Mouse (Mus musculus) kidney, adult 2 months (tissue): ENCODE results near the gene Phlda1. TPM values are rescaled to one million over a fixed set of nuclear protein-coding genes. Genes with fewer than 3 reads are reported as not detected.

Experiments
- DNase-seq: peaks from one replicate; pipeline ENCODE4 v3.0.0; 2021
- H3K27ac ChIP-seq: fragments of 200-500 bp; 2 replicates; pipeline ENCODE4 v1.5.1; 2012; ENCODE audit warnings: low read depth, low read length, control low read depth, inconsistent platforms; ENCODE audit not compliant: insufficient read depth
- H3K27me3 ChIP-seq: fragments of 200-500 bp; replicated peaks from 2 replicates; pipeline ENCODE4 v1.6.1; 2012; ENCODE audit warnings: mild to moderate bottlenecking, moderate library complexity, low read length, inconsistent platforms; ENCODE audit not compliant: control insufficient read depth, insufficient read depth
- H3K36me3 ChIP-seq: fragments of 200-500 bp; 2 replicates; pipeline ENCODE4 v1.6.1; 2012; ENCODE audit warnings: mild to moderate bottlenecking, moderate library complexity, low read length, inconsistent platforms; ENCODE audit not compliant: control insufficient read depth, insufficient read depth
- H3K4me1 ChIP-seq: fragments of 200-500 bp; 2 replicates; pipeline ENCODE4 v1.6.1; 2011; ENCODE audit warnings: low read length; ENCODE audit not compliant: control insufficient read depth, insufficient read depth
- H3K4me3 ChIP-seq: fragments of 200-500 bp; 2 replicates; pipeline ENCODE4 v1.5.1; 2011; ENCODE audit warnings: mild to moderate bottlenecking, low read depth, low read length, control low read depth; ENCODE audit not compliant: insufficient read depth
- CTCF ChIP-seq: fragments of 200-500 bp; conservative IDR thresholded peaks from 2 replicates; pipeline ENCODE4 v1.5.1; 2011; ENCODE audit warnings: low read depth, mild to moderate bottlenecking, control low read depth, low read length, moderate library complexity, mixed read lengths; ENCODE audit not compliant: insufficient read depth, insufficient read length
- POLR2A ChIP-seq: fragments of 200-500 bp; IDR thresholded peaks from one replicate; pipeline ENCODE4 v1.6.1; 2011; ENCODE audit warnings: low read depth, low read length, control low read depth
- WGBS: fragments of 180-500 bp; shearing (Covaris S2); methylation state at CpG from one replicate; pipeline ENCODE4 v1.1.7; 2018; 5-methylcytosine and 5-hydroxymethylcytosine counted together
- polyA plus RNA-seq: library from polyadenylated mRNA; depleted of rRNA; stranded (reverse); fragments of >200 nt; gene quantifications from 2 replicates; pipeline ENCODE4 v1.2.3, GENCODE M21; 2012

Gene Phlda1
- polyA plus RNA-seq, 1 experiment: 9.5 TPM

- Histone ChIP-seq H3K4me1 (peaks cover 6% of the 10 kb centered on the region; the same call in 1 of the 2 replicates), H3K4me3 (no peak overlapping the region), H3K36me3 (no peaks in the 10 kb centered on the region), H3K27me3 (no peaks in the 10 kb centered on the region), H3K27ac (no peak overlapping the region)
- TF ChIP-seq POLR2A (no peak), CTCF (no peak)
- 24% methylated on average over 10 of the region's 10 CpGs for WGBS
- no peak for DNase-seq
Measured at GRCm38 (mm10) chr10:111503716-111504115, 2.4 kb upstream of the Phlda1 start.

GRCm38 (mm10) chr10:111504606-111505005 is 1.5 kb upstream of the Phlda1 start:
- H3K27me3 ChIP-seq: no peaks in the 10 kb centered on the region
- H3K4me1 ChIP-seq: peaks cover 6% of the 10 kb centered on the region; the same call in 1 of the 2 replicates
- no peak for DNase-seq
- no peaks in the 10 kb centered on the region for H3K36me3 ChIP-seq
- WGBS: 67% methylated on average over 1 of the region's 1 CpGs
- no peak overlapping the region for H3K4me3 ChIP-seq
- H3K27ac ChIP-seq: no peak overlapping the region
- TF ChIP-seq POLR2A (no peak), CTCF (no peak)

GRCm38 (mm10) chr10:111505406-111505805 is 680 bp upstream of the Phlda1 start:
- DNase-seq: no peak
- Histone ChIP-seq H3K27ac (no peak overlapping the region), H3K27me3 (no peaks in the 10 kb centered on the region), H3K4me1 (peaks cover 6% of the 10 kb centered on the region; the same call in 1 of the 2 replicates), H3K4me3 (no peak overlapping the region), H3K36me3 (no peaks in the 10 kb centered on the region)
- no peak for TF ChIP-seq POLR2A
- TF ChIP-seq CTCF: no peak
- 67% methylated on average over 7 of the region's 7 CpGs for WGBS

GRCm38 (mm10) chr10:111506926-111507459 is 907 bp downstream of the Phlda1 start:
- WGBS: 0% methylated on average over 23 of the region's 23 CpGs
- Histone ChIP-seq H3K27ac (peak overlapping the region; percentile 78), H3K4me1 (peaks cover 8% of the 10 kb centered on the region; the same call in 1 of the 2 replicates), H3K36me3 (no peaks in the 10 kb centered on the region), H3K4me3 (peak overlapping the region; percentile 92), H3K27me3 (no peaks in the 10 kb centered on the region)
- DNase-seq: peak; percentile 53
- TF ChIP-seq CTCF (no peak), POLR2A (no peak)

GRCm38 (mm10) chr10:111507460-111508211 is 1.6 kb downstream of the Phlda1 start:
- Histone ChIP-seq H3K4me1 (peaks cover 11% of the 10 kb centered on the region; the same call in 1 of the 2 replicates), H3K27me3 (no peaks in the 10 kb centered on the region), H3K36me3 (no peaks in the 10 kb centered on the region), H3K27ac (peak overlapping the region; percentile 51), H3K4me3 (peak overlapping the region; percentile 92)
- peak; percentile 82 for DNase-seq
- TF ChIP-seq CTCF: peak; percentile 44; the same call in 1 of the 2 replicates
- TF ChIP-seq POLR2A: no peak
- 2% methylated on average over 38 of the region's 38 CpGs for WGBS

- 40% methylated on average over 7 of the region's 7 CpGs for WGBS
- no peaks in the 10 kb centered on the region for H3K27me3 ChIP-seq
- no peak for DNase-seq
- H3K36me3 ChIP-seq: no peaks in the 10 kb centered on the region
- H3K27ac ChIP-seq: no peak overlapping the region
- H3K4me3 ChIP-seq: no peak overlapping the region; the same call in 1 of the 2 replicates
- H3K4me1 ChIP-seq: peaks cover 11% of the 10 kb centered on the region; the same call in 1 of the 2 replicates
- no peak for TF ChIP-seq POLR2A
- no peak for TF ChIP-seq CTCF
Measured at GRCm38 (mm10) chr10:111508324-111509080, 2.4 kb downstream of the Phlda1 start.

GRCm38 (mm10) chr10:111509103-111509784 is 3.2 kb downstream of the Phlda1 start:
- TF ChIP-seq CTCF: no peak
- no peak for TF ChIP-seq POLR2A
- no peaks in the 10 kb centered on the region for H3K36me3 ChIP-seq
- whole genome bisulfite sequencing: 64% methylated on average over 8 of the region's 8 CpGs
- no peak overlapping the region for H3K27ac ChIP-seq
- DNase-seq: no peak
- H3K27me3 ChIP-seq: no peaks in the 10 kb centered on the region
- peaks cover 11% of the 10 kb centered on the region; the same call in 1 of the 2 replicates for H3K4me1 ChIP-seq
- no peak overlapping the region for H3K4me3 ChIP-seq
